Mouse (Mus musculus) liver, embryonic 14.5 days (tissue): ENCODE results near the gene Nfkb1.
A peak's percentile ranks its signal among the peaks of the same experiment; 100 is the strongest.

Source experiments
- CTCF ChIP-seq: IDR thresholded peaks from 2 replicates; pipeline ENCODE4 v1.5.1; 2016; ENCODE audit warnings: antibody characterized with exemption, low read depth, control low read depth
- EP300 ChIP-seq: IDR thresholded peaks from 2 replicates; pipeline ENCODE4 v1.6.1; 2016; ENCODE audit warnings: antibody characterized with exemption, low read depth

DNA sequence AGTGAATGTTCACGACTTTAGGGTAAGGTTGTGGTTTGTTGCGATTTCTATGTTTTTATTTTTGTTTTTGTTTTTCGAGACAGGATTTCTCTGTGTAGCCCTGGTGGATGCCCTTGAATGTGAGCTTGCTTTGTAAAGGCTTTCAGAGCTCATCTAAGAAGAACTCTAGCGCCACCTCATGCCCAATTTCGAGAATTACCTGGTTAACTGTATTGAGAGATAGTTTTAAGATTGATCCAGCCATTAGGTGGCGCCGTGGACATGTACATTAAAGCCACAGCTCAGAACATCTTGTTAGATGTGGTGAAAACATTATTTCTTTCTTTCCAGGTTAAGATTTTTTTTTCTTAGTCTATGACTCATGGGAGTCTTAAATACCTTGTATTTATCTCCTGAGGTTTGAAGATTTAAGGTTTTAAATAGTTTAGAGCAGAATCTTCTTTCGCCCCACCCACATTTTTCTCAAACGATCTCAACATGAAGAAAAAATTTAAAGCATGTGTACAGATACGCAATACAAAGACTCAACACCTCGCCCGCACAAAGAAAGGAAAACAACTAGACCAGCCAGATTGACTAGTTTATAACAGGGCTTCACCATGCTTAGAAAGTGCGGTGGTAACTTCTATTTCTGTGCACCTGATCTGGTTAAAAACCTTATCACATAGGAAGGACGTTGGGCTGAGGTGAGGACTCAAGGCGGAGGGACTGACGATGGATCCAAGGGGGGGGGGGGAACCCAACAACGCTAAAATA, 40.1 kb upstream of the Nfkb1 start:
- TF ChIP-seq EP300 (no peak), CTCF (peak; percentile 86)
